Mouse (Mus musculus) v-Abl transformed pro-B cells (cell line): ENCODE measurements around the gene Acod1.

Source experiments
- in situ Hi-C, 2 experiments: fragments of 400-800 bp; cut with MboI; formaldehyde crosslinking; loops; one replicate each; pipeline ENCODE4 v1.15.1; 2025; ENCODE audit not compliant: unreplicated experiment in 2 of 2

Gene Acod1

GRCm38 (mm10) chr14:103046677-103047076, at the start of gene Acod1:
Gene Acod1, plus strand, starts transcription at chr14:103046977.
- in situ Hi-C loops, result loop anchor here in 1 of 2 experiments (25.0 kb wide), 1 partner anchor 1466 kb away; the partner anchor contains the start of gene Rnf219

DNA sequence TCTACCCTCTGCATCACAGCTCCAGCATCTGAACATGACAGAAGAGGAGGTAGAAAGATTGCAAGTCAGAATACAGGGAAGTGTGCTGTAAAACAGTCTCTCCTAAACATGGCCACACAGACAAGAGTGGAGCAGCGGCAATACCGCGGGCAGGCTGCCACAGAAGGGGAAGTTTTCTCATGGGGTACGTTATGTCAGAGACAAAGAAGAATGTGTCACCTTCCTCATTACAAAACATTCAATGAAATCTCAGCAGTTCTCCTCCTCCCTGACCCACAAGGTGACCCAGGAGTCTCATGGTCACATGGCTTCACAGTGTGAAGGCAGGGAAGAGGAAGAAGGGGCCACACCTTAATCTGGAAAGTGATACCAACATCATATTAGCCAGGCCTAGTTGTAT, 39.0 kb upstream of the Acod1 start:
- in situ Hi-C loops, result loop anchor here in 1 of 2 experiments (5.0 to 25.0 kb wide), 2 partner anchors 530 to 1030 kb away; no protein-coding TSS in a partner anchor

GRCm38 (mm10) chr14:103011782-103012181, 35.0 kb upstream of the Acod1 start:
- in situ Hi-C loops, result loop anchor here (5.0 to 25.0 kb wide), 3 partner anchors 41 to 1026 kb away; no protein-coding TSS in a partner anchor

DNA sequence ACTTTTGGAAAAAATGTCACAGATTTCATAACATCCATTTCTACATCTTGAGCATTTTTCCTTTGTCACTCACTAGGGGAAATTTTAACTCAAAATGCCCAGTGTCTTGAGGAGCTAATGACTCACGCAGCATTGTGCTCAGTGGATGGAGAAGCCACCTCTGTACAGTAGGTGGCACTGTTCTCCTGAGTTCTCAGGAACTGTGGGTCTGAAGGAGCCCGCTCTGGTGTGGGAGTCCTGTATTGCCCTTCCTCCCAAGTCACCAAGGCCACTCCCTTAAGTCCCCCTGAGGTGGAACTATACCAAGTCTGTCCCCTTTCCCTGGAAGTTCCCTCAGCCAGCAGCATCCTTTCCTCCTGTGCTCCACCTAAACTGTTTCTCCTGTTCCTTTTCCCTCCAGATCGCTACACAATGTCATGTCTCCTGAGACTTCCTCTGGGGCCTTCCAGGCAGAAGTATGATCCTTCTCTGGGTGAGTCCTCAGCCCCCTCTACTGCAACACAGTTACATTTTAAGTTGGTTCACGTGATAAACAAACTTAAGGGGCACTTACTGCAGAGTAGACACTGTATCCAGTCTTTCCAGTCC, 34.1 kb upstream of the Acod1 start:
- in situ Hi-C loops, result loop anchor here (5.0 to 25.0 kb wide), 3 partner anchors 40 to 1025 kb away; no protein-coding TSS in a partner anchor

- in situ Hi-C loops, result loop anchor here in 1 of 2 experiments (25.0 kb wide), 1 partner anchor 1020 kb away; no protein-coding TSS in a partner anchor
These were observed 29.8 kb upstream of the Acod1 start for GRCm38 (mm10) chr14:103017009-103017408.

GRCm38 (mm10) chr14:103020046-103020445, 26.7 kb upstream of the Acod1 start:
- in situ Hi-C loops, result loop anchor here in 1 of 2 experiments (25.0 kb wide), 1 partner anchor 1017 kb away; no protein-coding TSS in a partner anchor

DNA sequence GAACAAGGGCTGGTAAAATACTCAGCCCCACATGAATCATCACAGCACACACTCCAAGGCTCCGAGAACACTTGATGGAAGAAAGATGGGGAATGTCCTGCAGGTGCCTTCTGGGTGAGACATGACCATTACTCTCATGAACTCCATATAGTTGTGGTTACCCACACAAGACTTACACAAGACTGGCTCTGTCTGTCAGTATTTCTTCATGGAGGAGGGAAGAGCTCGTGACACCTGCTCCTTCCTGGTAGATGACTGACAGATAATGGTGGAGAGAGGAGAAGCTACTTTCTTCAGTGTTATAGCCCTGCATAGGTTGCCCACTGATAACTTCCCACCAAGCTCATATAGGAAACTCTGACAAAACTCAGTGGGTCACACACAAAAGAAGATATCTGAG, 17.6 kb upstream of the Acod1 start:
- in situ Hi-C loops, result loop anchor here in 1 of 2 experiments (25.0 kb wide), 1 partner anchor 1483 kb away; the partner anchor contains the start of gene Rnf219

GRCm38 (mm10) chr14:103033271-103033823, 13.4 kb upstream of the Acod1 start:
- in situ Hi-C loops, result loop anchor here in 1 of 2 experiments (25.0 kb wide), 1 partner anchor 1479 kb away; the partner anchor contains the start of gene Rnf219

- in situ Hi-C loops, result loop anchor here in 1 of 2 experiments (25.0 kb wide), 1 partner anchor 1478 kb away; the partner anchor contains the start of gene Rnf219
These were observed 12.7 kb upstream of the Acod1 start for GRCm38 (mm10) chr14:103034076-103034475.

GRCm38 (mm10) chr14:103037016-103037415, 9.8 kb upstream of the Acod1 start:
- in situ Hi-C loops, result loop anchor here in 1 of 2 experiments (25.0 kb wide), 1 partner anchor 1475 kb away; the partner anchor contains the start of gene Rnf219

DNA sequence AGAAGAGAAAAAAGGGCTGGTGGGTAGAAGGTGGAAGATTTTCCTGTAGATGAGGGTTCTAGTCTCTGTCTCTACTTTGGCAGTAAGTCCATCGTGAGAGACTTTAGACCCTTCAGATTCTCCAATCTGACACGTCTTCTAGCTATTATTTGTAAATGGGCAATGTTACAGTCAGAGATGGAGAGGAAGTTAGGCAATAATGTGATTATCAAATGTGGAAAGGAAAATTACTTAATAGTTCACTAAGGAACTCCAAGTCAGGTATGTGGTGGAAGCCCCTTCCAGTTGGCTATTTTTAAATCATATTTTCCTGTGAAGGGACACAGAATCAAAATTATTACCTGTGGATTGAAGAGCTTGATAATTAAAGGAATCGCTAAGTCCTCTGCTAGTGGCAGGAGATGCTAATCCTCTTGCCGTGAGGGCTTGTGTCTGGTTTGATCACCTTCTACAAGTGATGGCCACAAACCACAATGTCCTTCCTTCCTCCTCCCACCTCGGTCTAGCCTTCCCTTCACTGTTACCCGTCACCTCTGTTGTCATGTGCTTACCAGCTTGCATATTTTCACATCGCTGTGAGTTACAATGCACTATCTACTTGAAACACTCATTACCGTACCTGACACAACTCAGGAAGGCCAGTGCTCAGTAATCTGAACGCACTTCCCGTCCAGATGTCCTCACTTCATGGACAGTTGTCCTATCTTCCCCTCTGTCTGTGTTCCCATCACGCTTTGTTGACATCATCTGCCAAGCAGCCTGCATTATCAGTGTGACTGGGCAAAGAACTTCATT, 1.7 kb downstream of the Acod1 start:
- in situ Hi-C loops, result loop anchor here in 1 of 2 experiments (25.0 kb wide), 1 partner anchor 1464 kb away; the partner anchor contains the start of gene Rnf219

DNA sequence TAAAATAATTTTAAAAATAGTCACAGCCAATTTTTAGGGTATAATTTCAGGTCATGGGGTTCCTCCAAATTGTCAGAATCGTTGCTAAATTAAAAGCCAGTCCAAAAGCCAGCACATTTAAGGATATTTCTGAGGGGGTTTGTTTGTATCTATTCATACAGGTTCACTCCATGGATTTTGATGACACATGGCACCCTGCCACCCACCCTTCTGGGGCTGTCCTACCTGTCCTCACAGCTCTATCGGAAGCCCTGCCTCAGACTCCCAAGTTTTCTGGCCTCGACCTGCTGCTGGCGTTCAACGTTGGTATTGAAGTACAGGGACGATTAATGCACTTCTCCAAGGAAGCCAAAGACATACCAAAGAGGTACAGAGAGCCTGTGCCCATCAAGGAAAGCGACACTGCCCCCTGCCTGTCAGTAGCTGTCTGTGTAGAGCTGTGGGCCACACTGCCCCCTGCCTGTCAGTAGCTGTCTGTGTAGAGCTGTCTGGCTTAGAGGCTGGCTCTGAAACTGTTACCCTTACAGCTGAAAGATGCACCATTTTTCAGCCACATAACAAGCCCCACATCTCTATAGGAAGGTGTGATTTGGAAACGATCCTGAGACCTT, 4.5 kb downstream of the Acod1 start:
- in situ Hi-C loops, result loop anchor here (5.0 to 25.0 kb wide), 2 partner anchors 39 to 1411 kb away; partner anchors contain the start of gene Pou4f1 (in 1 of the 2)

- in situ Hi-C loops, result loop anchor here (5.0 to 25.0 kb wide), 4 partner anchors 42 to 1408 kb away; partner anchors contain the start of gene Pou4f1 (in 1 of the 2)
These were observed 8.0 kb downstream of the Acod1 start for GRCm38 (mm10) chr14:103054731-103055130.

- in situ Hi-C loops, result loop anchor here (5.0 to 25.0 kb wide), 3 partner anchors 481 to 1406 kb away; partner anchors contain the start of gene Pou4f1 (in 1 of the 2)
These were observed 9.8 kb downstream of the Acod1 start for GRCm38 (mm10) chr14:103056601-103057000.

- in situ Hi-C loops, result loop anchor here (5.0 to 25.0 kb wide), 3 partner anchors 478 to 1403 kb away; partner anchors contain the start of gene Pou4f1 (in 1 of the 2)
These were observed 12.2 kb downstream of the Acod1 start for GRCm38 (mm10) chr14:103058998-103059397.

GRCm38 (mm10) chr14:103059495-103059894, 12.7 kb downstream of the Acod1 start:
- in situ Hi-C loops, result loop anchor here (5.0 to 25.0 kb wide), 3 partner anchors 478 to 1403 kb away; partner anchors contain the start of gene Pou4f1 (in 1 of the 2)

DNA sequence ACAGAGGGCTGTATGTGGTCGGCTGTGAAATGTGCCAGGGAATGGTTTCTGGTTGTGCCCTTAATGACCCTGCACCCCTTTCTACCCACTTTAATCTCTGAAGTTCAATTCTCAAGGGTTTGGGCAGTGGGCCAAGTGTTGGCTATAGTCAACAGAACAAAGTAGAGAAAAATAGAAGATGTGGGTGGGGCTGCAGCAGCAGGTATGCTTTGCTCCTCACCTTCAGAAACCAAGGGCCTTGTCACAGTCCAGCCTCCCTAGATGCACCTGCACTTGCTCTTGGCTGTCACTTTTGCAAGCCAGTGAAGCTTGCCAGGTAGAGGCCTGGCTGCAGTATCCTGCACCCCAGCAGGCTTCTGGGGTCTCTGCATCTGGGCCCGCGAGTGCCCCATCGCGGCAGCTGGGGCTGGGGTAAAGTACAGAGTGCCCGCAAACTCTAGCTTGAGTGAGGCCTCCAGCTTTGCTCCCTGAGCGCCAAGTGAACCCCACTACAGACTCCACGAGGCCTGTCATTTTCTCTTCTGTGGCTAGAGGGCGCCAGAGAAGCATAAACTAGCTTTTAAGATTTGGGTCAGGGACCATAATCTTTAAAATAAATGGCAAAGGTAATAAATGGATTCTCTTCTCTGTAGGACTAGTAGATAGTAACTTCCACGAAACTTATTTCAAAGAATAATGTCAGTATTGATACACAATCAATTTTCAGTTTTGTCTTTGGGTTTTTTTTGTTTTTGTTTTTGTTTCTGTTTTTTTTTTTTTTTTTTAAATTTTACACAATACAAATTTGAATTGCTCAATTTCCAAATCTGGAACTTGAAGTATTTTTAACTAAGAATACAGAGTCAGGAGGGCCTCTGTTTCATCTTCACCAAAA, 18.8 kb downstream of the Acod1 start:
- in situ Hi-C loops, result loop anchor here (5.0 to 25.0 kb wide), 5 partner anchors 422 to 1397 kb away; partner anchors contain the start of gene Pou4f1 (in 1 of the 2)

GRCm38 (mm10) chr14:103069465-103069863, 22.7 kb downstream of the Acod1 start:
- in situ Hi-C loops, result loop anchor here (5.0 to 25.0 kb wide), 5 partner anchors 418 to 1393 kb away; partner anchors contain the start of gene Pou4f1 (in 1 of the 2)
